Mouse (Mus musculus): Measurements from ENCODE around the gene Mettl6. TPM values are rescaled to one million over a fixed set of nuclear protein-coding genes. Genes with fewer than 3 reads are reported as not detected.

The Mettl6 gene
- polyA plus RNA-seq, 1 experiment from 2014 or later: 58.4 TPM

GRCm38 (mm10) chr14:31437826-31438529 is 56.9 kb downstream of the Mettl6 start:
- H3K4me3 ChIP-seq (replicated peaks): no peak overlapping the region
- no peak overlapping the region for H3K27ac ChIP-seq
- H3K9me3 ChIP-seq (replicated peaks): no peaks in the 10 kb centered on the region
- no peaks in the 10 kb centered on the region for H3K27me3 ChIP-seq
- no peak overlapping the region for H3K4me2 ChIP-seq
- ATAC-seq (replicated peaks; ENCODE audit: low FRiP score): no peak
- H3K36me3 ChIP-seq: no peaks in the 10 kb centered on the region
- peaks cover 30% of the 10 kb centered on the region for H3K4me1 ChIP-seq
- 73% methylated on average over 8 of the region's 8 CpGs for WGBS
- H3K9ac ChIP-seq: no peak overlapping the region

DNA sequence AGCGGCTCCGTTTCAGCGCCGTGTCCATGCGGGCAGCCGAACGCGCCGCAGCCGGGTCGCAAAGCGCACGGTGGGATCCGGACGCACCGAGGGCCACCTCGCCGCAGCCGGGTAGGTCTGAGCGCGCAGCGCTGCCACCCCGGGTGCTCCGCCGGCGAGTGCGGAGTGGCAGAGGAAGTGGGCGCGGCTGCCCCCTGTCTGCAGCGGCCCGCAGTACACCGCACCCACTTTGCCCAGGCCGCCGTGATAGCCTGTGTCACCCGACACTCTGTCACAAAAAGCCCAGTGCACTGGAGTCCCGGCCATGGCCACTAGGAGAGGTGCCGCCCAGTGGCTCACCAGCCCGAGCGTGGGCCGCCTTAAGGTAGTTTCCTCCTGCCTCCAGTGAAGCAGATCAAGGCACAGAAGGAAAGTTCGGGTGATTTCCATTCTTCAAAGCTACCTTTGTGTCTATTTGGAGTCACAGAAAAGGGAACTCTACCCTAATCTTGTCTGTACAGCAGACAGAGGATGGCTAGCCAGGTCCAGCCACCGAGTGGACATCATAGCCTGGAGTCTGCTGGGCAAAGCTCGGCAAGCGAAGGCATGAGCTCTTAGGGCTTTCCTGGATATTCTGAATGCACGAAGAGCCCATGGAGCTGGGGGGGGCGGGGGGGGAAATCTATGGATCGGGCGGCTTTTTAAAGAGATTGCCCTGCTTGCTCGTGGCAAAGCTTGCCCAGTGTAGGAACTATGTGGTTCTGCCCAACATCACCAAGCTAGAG is 58.7 kb downstream of the Mettl6 start, which contains the start of gene Sh3bp5:
Gene Sh3bp5, minus strand, starts transcription at position 149 of the 764 bp plus-strand sequence.
- Histone ChIP-seq H3K4me2 (peak within 1 kb of the TSS; percentile 98), H3K9ac (peak within 1 kb of the TSS; percentile 68), H3K4me3 (replicated peaks) (peak within 1 kb of the TSS; percentile 70), H3K4me1 (peaks cover 47% of the 10 kb centered on the region), H3K27ac (peak within 1 kb of the TSS; percentile 75), H3K36me3 (no peaks in the 10 kb centered on the region), H3K9me3 (replicated peaks) (no peaks in the 10 kb centered on the region), H3K27me3 (no peaks in the 10 kb centered on the region)
- ATAC-seq (replicated peaks; ENCODE audit: low FRiP score): peak; percentile 94
- 8% methylated on average over 49 of the region's 49 CpGs for WGBS

DNA sequence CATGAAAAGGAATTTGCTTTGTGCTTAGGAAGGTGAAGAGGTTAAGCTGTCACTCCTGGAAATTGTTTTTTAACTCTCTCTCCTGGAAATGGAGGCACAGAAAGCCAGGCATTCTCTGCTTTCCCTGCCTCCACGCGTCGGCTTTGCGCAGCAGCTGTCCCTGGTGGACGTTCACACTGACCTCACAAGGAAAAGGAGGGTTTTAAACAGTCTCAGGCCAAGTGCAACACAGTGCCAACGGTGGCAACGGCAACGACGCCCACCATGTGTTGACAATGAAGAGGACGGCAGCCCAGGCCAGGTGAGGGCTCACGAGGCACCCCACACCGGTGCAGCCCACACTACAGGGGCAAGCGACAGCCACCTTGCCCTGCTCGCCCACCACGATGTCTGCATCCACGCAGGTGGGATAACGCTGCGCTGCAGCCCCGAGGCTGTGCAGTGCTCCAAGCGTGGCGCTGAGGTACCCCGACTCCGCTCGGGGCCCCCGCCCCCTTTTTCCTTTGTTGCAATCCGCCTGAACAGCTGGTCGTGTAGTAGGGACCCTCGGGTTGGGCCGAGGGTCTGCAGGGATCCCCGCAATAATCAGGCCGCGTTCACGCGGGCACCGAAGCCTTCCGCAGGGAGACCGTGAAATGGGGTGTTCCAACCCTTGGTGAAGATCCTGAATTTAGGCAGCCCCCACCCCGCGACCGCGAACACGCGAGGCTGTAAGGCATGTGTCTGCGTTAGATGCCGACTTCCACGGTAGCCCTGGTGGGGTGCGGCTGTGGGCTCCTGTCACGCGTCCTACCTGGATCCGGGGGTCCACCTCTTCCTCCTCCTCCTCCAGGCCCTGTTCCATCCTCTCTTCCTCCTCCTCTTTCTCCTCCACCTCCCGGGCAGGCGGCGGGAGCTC is 59.6 kb downstream of the Mettl6 start:
- peak; percentile 52 for ATAC-seq (replicated peaks; ENCODE audit: low FRiP score)
- Histone ChIP-seq H3K9ac (peak overlapping the region; percentile 68), H3K36me3 (no peaks in the 10 kb centered on the region), H3K27ac (peak overlapping the region; percentile 75), H3K9me3 (replicated peaks) (no peaks in the 10 kb centered on the region), H3K4me1 (peaks cover 47% of the 10 kb centered on the region), H3K27me3 (no peaks in the 10 kb centered on the region), H3K4me2 (peak overlapping the region; percentile 98), H3K4me3 (replicated peaks) (peak overlapping the region; percentile 70)
- WGBS: under 1% methylated on average over 53 of the region's 53 CpGs

DNA sequence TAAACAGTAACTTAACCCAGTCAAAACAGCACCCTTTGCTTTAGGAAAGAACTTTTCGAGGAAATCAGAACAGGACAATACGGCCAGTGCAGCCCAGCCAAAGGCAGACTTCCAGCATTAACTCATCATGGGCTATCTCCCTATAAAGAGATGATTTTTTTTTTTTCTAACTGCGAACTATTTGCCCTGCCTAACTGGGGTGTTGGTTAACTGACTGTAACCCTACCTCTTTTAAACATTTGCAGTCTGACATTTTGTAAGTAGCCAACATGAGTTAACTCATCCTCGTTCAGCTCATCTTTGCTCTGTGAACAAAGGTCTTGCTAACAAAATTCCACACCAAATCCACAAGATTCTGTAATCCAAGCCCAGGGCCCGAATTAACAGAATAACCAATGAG is 60.4 kb downstream of the Mettl6 start:
- no peaks in the 10 kb centered on the region for H3K27me3 ChIP-seq
- H3K36me3 ChIP-seq: no peaks in the 10 kb centered on the region
- H3K4me3 ChIP-seq (replicated peaks): peak overlapping the region; percentile 70
- WGBS: 29% methylated on average over 5 of the region's 5 CpGs
- H3K27ac ChIP-seq: peak overlapping the region; percentile 79
- peaks cover 54% of the 10 kb centered on the region for H3K4me1 ChIP-seq
- H3K9me3 ChIP-seq (replicated peaks): no peaks in the 10 kb centered on the region
- no peak for ATAC-seq (replicated peaks; ENCODE audit: low FRiP score)
- peak overlapping the region; percentile 98 for H3K4me2 ChIP-seq
- no peak overlapping the region for H3K9ac ChIP-seq

DNA sequence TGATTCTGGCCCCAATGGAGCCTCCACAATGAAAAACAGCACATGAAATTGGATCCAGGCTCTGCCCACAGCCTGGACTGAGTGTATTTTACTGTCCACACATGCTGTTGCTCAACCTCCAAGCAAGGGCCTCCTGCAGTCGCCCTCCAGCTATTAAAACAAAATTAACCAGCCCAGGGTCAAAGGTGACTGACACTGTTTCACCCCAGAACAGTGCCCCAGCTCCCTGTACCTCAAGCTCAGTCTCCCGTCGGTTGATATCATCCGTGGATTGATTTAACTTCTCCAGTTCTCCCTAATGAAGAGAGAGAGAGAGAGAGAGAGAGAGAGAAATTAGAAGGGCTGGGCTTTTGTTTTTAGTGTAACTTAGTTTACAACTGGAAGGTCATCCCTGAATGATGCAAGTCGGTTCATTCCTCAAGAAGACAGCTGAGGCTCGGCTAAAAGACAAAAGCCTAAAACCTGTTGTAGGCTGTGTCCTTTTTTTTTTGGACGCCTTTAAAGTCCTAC is 60.9 kb downstream of the Mettl6 start:
- peak overlapping the region; percentile 79 for H3K27ac ChIP-seq
- no peak overlapping the region for H3K9ac ChIP-seq
- peaks cover 59% of the 10 kb centered on the region for H3K4me1 ChIP-seq
- no peaks in the 10 kb centered on the region for H3K36me3 ChIP-seq
- H3K27me3 ChIP-seq: no peaks in the 10 kb centered on the region
- ATAC-seq (replicated peaks; ENCODE audit: low FRiP score): peak; percentile 31
- peak overlapping the region; percentile 98 for H3K4me2 ChIP-seq
- WGBS: 13% methylated on average over 7 of the region's 7 CpGs
- H3K9me3 ChIP-seq (replicated peaks): no peaks in the 10 kb centered on the region
- peak overlapping the region; percentile 70 for H3K4me3 ChIP-seq (replicated peaks)

DNA sequence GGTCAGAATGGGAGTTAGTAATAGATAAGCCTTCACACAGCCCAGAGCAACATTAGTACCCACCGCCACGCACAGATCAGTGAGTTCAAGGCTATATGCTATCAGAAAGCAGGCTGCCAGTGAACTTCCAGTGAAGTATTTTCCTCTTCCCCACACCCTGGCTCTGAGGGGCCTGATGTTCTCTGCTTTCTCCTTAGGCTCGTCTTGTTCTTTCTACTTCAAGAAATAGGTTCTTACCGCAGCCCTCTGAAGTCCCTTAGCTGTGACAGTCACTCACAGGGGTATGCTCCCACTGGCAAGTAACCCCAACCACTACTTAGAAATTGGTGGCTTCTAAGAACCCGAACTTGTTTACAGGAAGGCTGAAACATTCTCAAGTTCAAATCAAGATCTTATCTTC is 61.7 kb downstream of the Mettl6 start:
- Histone ChIP-seq H3K27ac (peak overlapping the region; percentile 79), H3K9me3 (replicated peaks) (no peaks in the 10 kb centered on the region), H3K36me3 (no peaks in the 10 kb centered on the region), H3K4me2 (peak overlapping the region; percentile 98), H3K27me3 (no peaks in the 10 kb centered on the region), H3K4me1 (peaks cover 67% of the 10 kb centered on the region), H3K9ac (no peak overlapping the region), H3K4me3 (replicated peaks) (no peak overlapping the region)
- WGBS: 38% methylated on average over 5 of the region's 5 CpGs
- no peak for ATAC-seq (replicated peaks; ENCODE audit: low FRiP score)

- Histone ChIP-seq H3K4me2 (no peak overlapping the region), H3K9ac (no peak overlapping the region), H3K4me1 (peaks cover 74% of the 10 kb centered on the region), H3K9me3 (replicated peaks) (no peaks in the 10 kb centered on the region), H3K36me3 (0 out of 2 replicates have a peak, but pooled peaks cover 5% of the 10 kb centered on the region), H3K27ac (peak overlapping the region; percentile 79), H3K4me3 (replicated peaks) (no peak overlapping the region), H3K27me3 (no peaks in the 10 kb centered on the region)
- 26% methylated on average over 4 of the region's 4 CpGs for WGBS
- ATAC-seq (replicated peaks; ENCODE audit: low FRiP score): no peak
These were observed 62.4 kb downstream of the Mettl6 start for GRCm38 (mm10) chr14:31432424-31432823.

- Histone ChIP-seq H3K36me3 (0 out of 2 replicates have a peak, but pooled peaks cover 7% of the 10 kb centered on the region), H3K9me3 (replicated peaks) (no peaks in the 10 kb centered on the region), H3K9ac (no peak overlapping the region), H3K27ac (peak overlapping the region; percentile 73), H3K27me3 (no peaks in the 10 kb centered on the region), H3K4me2 (no peak overlapping the region), H3K4me1 (peaks cover 75% of the 10 kb centered on the region), H3K4me3 (replicated peaks) (no peak overlapping the region)
- ATAC-seq (replicated peaks; ENCODE audit: low FRiP score): no peak
- 61% methylated on average over 3 of the region's 3 CpGs for WGBS
These were observed 63.0 kb downstream of the Mettl6 start for GRCm38 (mm10) chr14:31431789-31432330.

DNA sequence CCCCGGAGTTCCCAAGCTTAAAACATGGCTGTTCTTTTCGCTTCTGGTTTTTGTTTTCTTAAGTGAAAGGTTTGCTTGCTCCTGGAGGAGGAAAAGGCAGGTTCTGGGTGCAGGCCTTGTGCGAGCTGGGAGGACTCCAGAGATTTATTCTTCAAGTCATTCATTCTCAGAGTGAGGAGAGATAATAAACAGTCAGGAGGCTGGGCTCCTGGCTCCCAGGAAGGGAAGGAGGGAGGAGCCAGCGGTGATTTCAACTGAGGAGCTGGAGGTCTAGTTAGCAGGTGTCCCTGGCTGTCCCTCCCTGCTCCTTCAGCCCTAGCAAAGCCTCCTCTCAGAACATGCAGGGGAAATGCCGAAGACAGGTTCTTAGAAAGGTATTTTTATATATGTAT is 65.8 kb downstream of the Mettl6 start:
- H3K9me3 ChIP-seq (replicated peaks): no peaks in the 10 kb centered on the region
- H3K27me3 ChIP-seq: no peaks in the 10 kb centered on the region
- H3K27ac ChIP-seq: peak overlapping the region; percentile 65
- no peak overlapping the region for H3K9ac ChIP-seq
- H3K4me3 ChIP-seq (replicated peaks): no peak overlapping the region
- peak overlapping the region; percentile 31 for H3K4me2 ChIP-seq
- WGBS: 27% methylated on average over 5 of the region's 5 CpGs
- peaks cover 57% of the 10 kb centered on the region for H3K4me1 ChIP-seq
- peaks cover 22% of the 10 kb centered on the region for H3K36me3 ChIP-seq
- ATAC-seq (replicated peaks; ENCODE audit: low FRiP score): peak; percentile 59; the same call in 1 of the 2 replicates

GRCm38 (mm10) chr14:31428211-31429003 is 66.4 kb downstream of the Mettl6 start:
- Histone ChIP-seq H3K4me1 (peaks cover 54% of the 10 kb centered on the region), H3K4me3 (replicated peaks) (no peak overlapping the region), H3K9me3 (replicated peaks) (no peaks in the 10 kb centered on the region), H3K27me3 (no peaks in the 10 kb centered on the region), H3K36me3 (peaks cover 22% of the 10 kb centered on the region), H3K4me2 (peak overlapping the region; percentile 31), H3K27ac (peak overlapping the region; percentile 65), H3K9ac (no peak overlapping the region)
- peak; percentile 53; the same call in 1 of the 2 replicates for ATAC-seq (replicated peaks; ENCODE audit: low FRiP score)
- WGBS: 28% methylated on average over 15 of the region's 15 CpGs

Measured in kidney, embryonic 15.5 days (tissue).